Mouse (Mus musculus): ENCODE data around the gene Acot2.
A peak's percentile ranks its signal among the peaks of the same experiment; 100 is the strongest.

DNA sequence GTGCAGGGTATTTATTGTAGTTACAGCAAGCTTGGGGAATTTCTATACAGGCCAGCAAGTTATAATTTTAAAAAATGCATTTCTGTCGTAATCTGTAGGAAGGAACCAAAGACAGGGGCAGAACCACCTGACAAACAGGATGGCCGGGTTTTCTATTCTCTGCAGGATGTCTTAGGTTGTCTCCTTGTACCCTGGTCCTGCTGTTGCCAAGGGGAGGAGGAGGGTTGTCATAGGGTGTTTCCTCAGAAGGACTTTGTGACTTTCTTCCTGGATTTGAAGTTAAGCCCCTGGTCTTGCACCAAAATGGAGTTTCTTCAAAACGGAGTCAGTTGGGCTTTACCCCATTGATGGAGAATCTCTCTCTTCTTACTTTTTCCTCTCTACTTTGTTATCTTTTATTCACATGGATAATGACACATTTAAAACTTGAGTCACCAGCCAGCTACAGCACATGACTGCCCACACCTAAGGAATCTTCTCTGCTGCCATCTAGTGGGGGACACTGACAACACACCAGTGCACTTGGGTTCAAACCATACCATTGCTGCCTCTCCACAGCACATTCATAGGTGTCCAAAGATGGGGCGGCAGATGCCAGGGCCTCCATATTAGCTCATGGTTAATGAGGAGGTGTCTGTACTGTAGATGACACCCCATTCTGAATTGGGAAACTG is 43.1 kb downstream of the Acot2 start:
- TF ChIP-seq POLR2A (IDR thresholded peaks at IDR 0.05; ENCODE audit: insufficient read depth, low read depth, low read length) (no peak), CTCF (IDR thresholded peaks at IDR 0.05; ENCODE audit: insufficient read depth, low read depth, low read length) (0 out of 2 replicates have a peak, but pooled peaks have one; percentile 10)
